Mouse (Mus musculus): ENCODE data around the gene Ntmt1.
A peak's percentile ranks its signal among the peaks of the same experiment; 100 is the strongest.

Gene Ntmt1

GRCm38 (mm10) chr2:30823385-30824153 lies 15.9 kb downstream of the Ntmt1 start:
- peak; percentile 61 for DNase-seq (ENCODE audit: low read depth, low spot score)

GRCm38 (mm10) chr2:30826825-30827748 lies 19.5 kb downstream of the Ntmt1 start:
- DNase-seq (ENCODE audit: low read depth, low spot score): peak; percentile 85

GRCm38 (mm10) chr2:30827749-30828475 lies 20.3 kb downstream of the Ntmt1 start:
- DNase-seq (ENCODE audit: low read depth, low spot score): peak; percentile 95

GRCm38 (mm10) chr2:30829315-30829714 lies 21.7 kb downstream of the Ntmt1 start:
- peak; percentile 88 for DNase-seq (ENCODE audit: low read depth, low spot score)

GRCm38 (mm10) chr2:30830283-30830795 lies 22.7 kb downstream of the Ntmt1 start, which contains the start of gene Asb6:
TSS of gene Asb6 (minus strand) at chr2:30830333.
- DNase-seq (ENCODE audit: low read depth, low spot score): no peak

- DNase-seq (ENCODE audit: low read depth, low spot score): no peak
Observed at GRCm38 (mm10) chr2:30833644-30834043, 26.0 kb downstream of the Ntmt1 start.

GRCm38 (mm10) chr2:30834373-30835022 lies 26.9 kb downstream of the Ntmt1 start, which contains the start of gene Prrx2:
TSS of gene Prrx2 (plus strand) at chr2:30834972.
- peak; percentile 48 for DNase-seq (ENCODE audit: low read depth, low spot score)

- no peak for DNase-seq (ENCODE audit: low read depth, low spot score)
Observed at GRCm38 (mm10) chr2:30836238-30836990, 28.8 kb downstream of the Ntmt1 start.

- no peak for DNase-seq (ENCODE audit: low read depth, low spot score)
Observed at GRCm38 (mm10) chr2:30842615-30843014, 35.0 kb downstream of the Ntmt1 start.

GRCm38 (mm10) chr2:30845152-30846070 lies 37.8 kb downstream of the Ntmt1 start:
- peak; percentile 37 for DNase-seq (ENCODE audit: low read depth, low spot score)

GRCm38 (mm10) chr2:30846236-30846635 lies 38.6 kb downstream of the Ntmt1 start:
- DNase-seq (ENCODE audit: low read depth, low spot score): peak; percentile 51

- no peak for DNase-seq (ENCODE audit: low read depth, low spot score)
Observed at GRCm38 (mm10) chr2:30846723-30847122, 39.1 kb downstream of the Ntmt1 start.

GRCm38 (mm10) chr2:30848184-30848583 lies 40.6 kb downstream of the Ntmt1 start:
- no peak for DNase-seq (ENCODE audit: low read depth, low spot score)

GRCm38 (mm10) chr2:30850581-30850980 lies 43.0 kb downstream of the Ntmt1 start:
- no peak for DNase-seq (ENCODE audit: low read depth, low spot score)

- DNase-seq (ENCODE audit: low read depth, low spot score): no peak
Observed at GRCm38 (mm10) chr2:30852771-30853313, 45.2 kb downstream of the Ntmt1 start.

- DNase-seq (ENCODE audit: low read depth, low spot score): no peak
Observed at GRCm38 (mm10) chr2:30857076-30857475, 49.5 kb downstream of the Ntmt1 start.

- no peak for DNase-seq (ENCODE audit: low read depth, low spot score)
Observed at GRCm38 (mm10) chr2:30859782-30860181, 52.2 kb downstream of the Ntmt1 start.

GRCm38 (mm10) chr2:30862081-30862480 lies 54.5 kb downstream of the Ntmt1 start:
- peak; percentile 60 for DNase-seq (ENCODE audit: low read depth, low spot score)

GRCm38 (mm10) chr2:30863574-30863973 lies 55.9 kb downstream of the Ntmt1 start:
- DNase-seq (ENCODE audit: low read depth, low spot score): no peak
